In genomic region chr19:60789452-60789851, GRCm38 (mm10) we compare ENCODE assay signal across 8 mouse cellular contexts. TPM values are rescaled to one million over a fixed set of nuclear protein-coding genes. Genes with fewer than 3 reads are reported as not detected.
DNase-seq lines count a peak whose midpoint lies in the region; ATAC-seq and TF ChIP-seq lines count a peak whose summit lies in the region.

No protein-coding gene starts in this region.

- H3K9ac ChIP-seq in liver, embryonic 11.5 days (ENCODE audit: low read depth, low read length), result peak overlapping the region; percentile 100

- DNase-seq in embryo, embryonic 11 days, result peak; percentile 6
- no peak for DNase-seq in embryo, embryonic 10 days (ENCODE audit: low spot score)
- DNase-seq in thymus, adult 2 months, result no peak
- no peak for DNase-seq in thymus, postnatal 14 days
- DNase-seq in liver, embryonic 11.5 days (ENCODE audit: low spot score), result no peak
- DNase-seq in Muller cell, postnatal 12 days (ENCODE audit: inconsistent ontology term), result no peak
- DNase-seq in right cerebral cortex, postnatal 36 days (ENCODE audit: low spot score in 2 of 2), result no peak
- DNase-seq in urinary bladder, postnatal 14 days (ENCODE audit: low spot score), result no peak

- peaks cover 2% of the 10 kb centered on the region; the same call in 1 of the 2 replicates for H3K4me1 ChIP-seq in thymus, adult 2 months (replicated peaks; ENCODE audit: control insufficient read depth, insufficient read depth, low read length)
- peaks cover 18% of the 10 kb centered on the region for H3K4me1 ChIP-seq in liver, embryonic 11.5 days (replicated peaks; ENCODE audit: control insufficient read depth, insufficient read depth, low read length)

- no peak overlapping the region for H3K27ac ChIP-seq in thymus, adult 2 months (ENCODE audit: control insufficient read depth, insufficient read depth, low read length)
- peak overlapping the region; percentile 99 for H3K27ac ChIP-seq in liver, embryonic 11.5 days (ENCODE audit: low read depth, low read length)

- no peak for TF ChIP-seq POLR2A in thymus, adult 2 months (IDR thresholded peaks at IDR 0.05; ENCODE audit: control insufficient read depth, extremely low read depth, insufficient read depth, low read length, poor library complexity)

- no peak for ATAC-seq in liver, embryonic 11.5 days (replicated peaks; ENCODE audit: low FRiP score)

- 3% methylated on average over 7 of the region's 7 CpGs for WGBS in thymus, adult 2 months
- WGBS in liver, embryonic 11.5 days, result 1% methylated on average over 7 of the region's 7 CpGs

- H3K36me3 ChIP-seq in thymus, adult 2 months (ENCODE audit: control insufficient read depth, insufficient read depth, low read length), result no peaks in the 10 kb centered on the region
- H3K36me3 ChIP-seq in liver, embryonic 11.5 days (ENCODE audit: control insufficient read depth, insufficient read depth, low read length), result no peaks in the 10 kb centered on the region

- peak overlapping the region; percentile 71 for H3K4me3 ChIP-seq in thymus, adult 2 months (ENCODE audit: control insufficient read depth, insufficient read depth, low read length)
- peak overlapping the region; percentile 100 for H3K4me3 ChIP-seq in liver, embryonic 11.5 days (ENCODE audit: low read depth, low read length)

- no peaks in the 10 kb centered on the region for H3K9me3 ChIP-seq in liver, embryonic 11.5 days (ENCODE audit: control insufficient read depth, low read length)

- peak overlapping the region; percentile 85 for H3K4me2 ChIP-seq in liver, embryonic 11.5 days

- TF ChIP-seq CTCF in thymus, adult 2 months (IDR thresholded peaks at IDR 0.05; ENCODE audit: borderline replicate concordance, control insufficient read depth, extremely low read depth, insufficient read depth, low read length, poor library complexity), result no peak

- H3K27me3 ChIP-seq in thymus, adult 2 months (ENCODE audit: control insufficient read depth, insufficient read depth, low read length), result no peaks in the 10 kb centered on the region
- no peaks in the 10 kb centered on the region for H3K27me3 ChIP-seq in liver, embryonic 11.5 days (replicated peaks; ENCODE audit: control insufficient read depth, insufficient read depth, low read length)

RNA-seq across cellular contexts. Expression of gene Eif3a, which starts 1.0 kb away (rescaled TPM):
- 43.3 and 45.1 TPM in 2 replicates for polyA plus RNA-seq in thymus, adult 2 months (2012; rRNA removed)
- polyA plus RNA-seq in liver, embryonic 11.5 days (2014; fragmentation: Nextera tagmentation; extraction: Ambion mirVana), result 199 and 208 TPM in 2 replicates

RNA-seq across cellular contexts. Expression of gene Fam45a, which starts 21.9 kb away (rescaled TPM):
- polyA plus RNA-seq in thymus, adult 2 months (2012; rRNA removed), result 7.7 and 11.5 TPM in 2 replicates
- 34.1 and 36.0 TPM in 2 replicates for polyA plus RNA-seq in liver, embryonic 11.5 days (2014; fragmentation: Nextera tagmentation; extraction: Ambion mirVana)

RNA-seq across cellular contexts. Expression of gene Nanos1, which starts 33.7 kb away (rescaled TPM):
- 2.2 and 3.4 TPM in 2 replicates for polyA plus RNA-seq in thymus, adult 2 months (2012; rRNA removed)
- 1.2 and 1.4 TPM in 2 replicates for polyA plus RNA-seq in liver, embryonic 11.5 days (2014; fragmentation: Nextera tagmentation; extraction: Ambion mirVana)
